14 mouse cellular contexts compared by ENCODE assay signal in genomic region chr11:116282912-116283521, GRCm38 (mm10). TPM values are rescaled to one million over a fixed set of nuclear protein-coding genes. Genes with fewer than 3 reads are reported as not detected.
A peak's percentile ranks its signal among the peaks of the same experiment; 100 is the strongest.
DNase-seq lines count a peak whose midpoint lies in the region; ATAC-seq and TF ChIP-seq lines count a peak whose summit lies in the region.
"Had no signal": no experiment of that assay in that cellular context is flagged by ENCODE, and none has a peak within 500 bp of the region (broad histone marks: within the 10 kb centered on the region; RNA-seq: fewer than 3 reads in every experiment).

No protein-coding gene starts in this region.

- H3K4me3 ChIP-seq in lung, adult 2 months (replicated peaks; ENCODE audit: extremely low read depth, low read depth, low read length) = no peak overlapping the region
- H3K4me3 ChIP-seq in lung, postnatal 0 days (ENCODE audit: low read depth, low read length) = no peak overlapping the region
- peak overlapping the region; percentile 6; the same call in 1 of the 2 replicates for H3K4me3 ChIP-seq in midbrain, postnatal 0 days (ENCODE audit: low read depth, low read length)
- no peak overlapping the region for H3K4me3 ChIP-seq in liver, embryonic 11.5 days (ENCODE audit: low read depth, low read length)

- no peak for TF ChIP-seq CTCF in lung, adult 2 months (IDR thresholded peaks at IDR 0.05; ENCODE audit: insufficient read depth, low read length)
- no peak for TF ChIP-seq CTCF in lung, postnatal 0 days (IDR thresholded peaks at IDR 0.05)
- TF ChIP-seq CTCF in midbrain, postnatal 0 days (IDR thresholded peaks at IDR 0.05) = no peak

- no peaks in the 10 kb centered on the region for H3K9me3 ChIP-seq in lung, postnatal 0 days (ENCODE audit: low read length)
- H3K9me3 ChIP-seq in midbrain, postnatal 0 days (ENCODE audit: low read length) = no peaks in the 10 kb centered on the region
- no peaks in the 10 kb centered on the region for H3K9me3 ChIP-seq in liver, embryonic 11.5 days (ENCODE audit: control insufficient read depth, low read length)
- H3K9me3 ChIP-seq: midbrain, embryonic 12.5 days had no signal

- TF ChIP-seq EP300 in lung, postnatal 0 days (IDR thresholded peaks at IDR 0.05) = no peak

- H3K36me3 ChIP-seq in lung, postnatal 0 days (ENCODE audit: insufficient read depth, low read length) = 0 out of 2 replicates have a peak, but pooled peaks cover 3% of the 10 kb centered on the region
- H3K36me3 ChIP-seq in midbrain, postnatal 0 days (ENCODE audit: insufficient read depth, low read length) = peaks cover 9% of the 10 kb centered on the region
- H3K36me3 ChIP-seq in liver, embryonic 11.5 days (ENCODE audit: control insufficient read depth, insufficient read depth, low read length) = peaks cover 3% of the 10 kb centered on the region; the same call in 1 of the 2 replicates

- DNase-seq in embryo, embryonic 10.5 days (ENCODE audit: low spot score) = peak; percentile 6
- no peak for DNase-seq in embryo, embryonic 10 days (ENCODE audit: low spot score)
- DNase-seq in lung, adult 2 months = no peak
- no peak for DNase-seq in lung, postnatal 0 days (ENCODE audit: low spot score)
- no peak for DNase-seq in midbrain, postnatal 0 days (ENCODE audit: low spot score)
- DNase-seq in urinary bladder, postnatal 36 days (ENCODE audit: low spot score in 2 of 2) = no peak
- DNase-seq in liver, embryonic 11.5 days (ENCODE audit: low spot score) = no peak
- DNase-seq: adrenal gland, postnatal 36 days; cerebellum, adult 8-10 months; gastrocnemius, postnatal 10 days; layer of hippocampus, adult 9-11 months had no signal

- no peak overlapping the region for H3K27ac ChIP-seq in lung, postnatal 0 days (ENCODE audit: low read length)
- no peak overlapping the region for H3K27ac ChIP-seq in midbrain, postnatal 0 days (ENCODE audit: low read depth, low read length)
- no peak overlapping the region for H3K27ac ChIP-seq in liver, embryonic 11.5 days (ENCODE audit: low read depth, low read length)
- H3K27ac ChIP-seq: midbrain, embryonic 12.5 days had no signal

- no peak overlapping the region for H3K9ac ChIP-seq in lung, postnatal 0 days (replicated peaks; ENCODE audit: low read depth)
- 0 out of 2 replicates have a peak overlapping the region, but pooled peaks have one; percentile 2 for H3K9ac ChIP-seq in midbrain, postnatal 0 days (replicated peaks; ENCODE audit: low read length, poor library complexity, severe bottlenecking)
- H3K9ac ChIP-seq in liver, embryonic 11.5 days (ENCODE audit: low read depth, low read length) = no peak overlapping the region
- H3K9ac ChIP-seq: midbrain, embryonic 12.5 days had no signal

- peaks cover 2% of the 10 kb centered on the region; the same call in 1 of the 2 replicates for H3K4me1 ChIP-seq in lung, adult 2 months (ENCODE audit: control insufficient read depth, insufficient read depth, low read length)
- H3K4me1 ChIP-seq in lung, postnatal 0 days (ENCODE audit: insufficient read depth, low read depth, low read length) = peaks cover 5% of the 10 kb centered on the region; the same call in 1 of the 2 replicates
- H3K4me1 ChIP-seq in midbrain, postnatal 0 days (ENCODE audit: insufficient read depth, low read length) = peaks cover 4% of the 10 kb centered on the region; the same call in 1 of the 2 replicates
- H3K4me1 ChIP-seq in liver, embryonic 11.5 days (replicated peaks; ENCODE audit: control insufficient read depth, insufficient read depth, low read length) = peaks cover 6% of the 10 kb centered on the region

- ATAC-seq in lung, postnatal 0 days = no peak
- 0 out of 2 replicates have a peak, but pooled peaks have one; percentile 11 for ATAC-seq in granulocyte monocyte progenitor cell, adult 5-6 weeks (replicated peaks; ENCODE audit: poor library complexity, severe bottlenecking)
- no peak for ATAC-seq in midbrain, postnatal 0 days (ENCODE audit: low FRiP score)
- ATAC-seq in liver, embryonic 11.5 days (replicated peaks; ENCODE audit: low FRiP score) = no peak

- peaks cover 35% of the 10 kb centered on the region for H3K27me3 ChIP-seq in lung, postnatal 0 days (replicated peaks; ENCODE audit: insufficient read depth, low read length)
- H3K27me3 ChIP-seq in midbrain, postnatal 0 days (ENCODE audit: insufficient read depth, low read length) = peaks cover 38% of the 10 kb centered on the region
- H3K27me3 ChIP-seq in liver, embryonic 11.5 days (replicated peaks; ENCODE audit: control insufficient read depth, insufficient read depth, low read length) = peaks cover 61% of the 10 kb centered on the region

- TF ChIP-seq POLR2A in lung, adult 2 months (IDR thresholded peaks at IDR 0.05; ENCODE audit: borderline replicate concordance, extremely low read depth, low read depth, low read length) = 0 out of 2 replicates have a peak, but pooled peaks have one; percentile 5

- H3K4me2 ChIP-seq in lung, postnatal 0 days (replicated peaks; ENCODE audit: low read depth, low read length) = no peak overlapping the region
- H3K4me2 ChIP-seq in midbrain, postnatal 0 days (ENCODE audit: low read depth, low read length, poor library complexity, severe bottlenecking) = peak overlapping the region; percentile 26; the same call in 1 of the 2 replicates
- no peak overlapping the region for H3K4me2 ChIP-seq in liver, embryonic 11.5 days

- 7% methylated on average over 48 of the region's 48 CpGs for WGBS in lung, adult 2 months
- WGBS in lung, postnatal 0 days = 9% methylated on average over 48 of the region's 48 CpGs
- WGBS in midbrain, postnatal 0 days = 9% methylated on average over 48 of the region's 48 CpGs
- WGBS in liver, embryonic 11.5 days = 14% methylated on average over 48 of the region's 48 CpGs

RNA-seq across cellular contexts. Expression of gene Galr2, which starts 2.3 kb away (rescaled TPM):
- 0.10 and 0.18 TPM in 2 replicates for polyA plus RNA-seq in lung, adult 2 months (2012; rRNA removed)
- 0.11 TPM in 1 of 2 replicates, not detected in the other for polyA plus RNA-seq in lung, postnatal 0 days (2015; fragmentation: Nextera tagmentation; extraction: Ambion mirVana)
- total RNA-seq in granulocyte monocyte progenitor cell, adult 5-6 weeks (2014; fragmentation: Nextera tagmentation) = not detected in 2 replicates
- total RNA-seq in granulocyte monocyte progenitor cell, adult 5-6 weeks (2017) = 0.09 TPM in 1 of 2 replicates, not detected in the other
- 0.47 TPM in 1 of 2 replicates, not detected in the other for total RNA-seq in midbrain, postnatal 0 days (2014; rRNA removed)
- 0.36 and 0.54 TPM in 2 replicates for polyA plus RNA-seq in midbrain, postnatal 0 days (2015; fragmentation: Nextera tagmentation; extraction: Ambion mirVana)
- polyA plus RNA-seq in liver, embryonic 11.5 days (2014; fragmentation: Nextera tagmentation; extraction: Ambion mirVana) = 0.11 TPM in 1 of 2 replicates, not detected in the other
- total RNA-seq: adrenal gland, postnatal 36 days had no signal
- polyA plus RNA-seq: liver, embryonic 16.5 days had no signal

RNA-seq across cellular contexts. Expression of gene Srp68, which starts 9.0 kb away (rescaled TPM):
- polyA plus RNA-seq in lung, adult 2 months (2012; rRNA removed) = 29.7 and 42.9 TPM in 2 replicates
- polyA plus RNA-seq in lung, postnatal 0 days (2015; fragmentation: Nextera tagmentation; extraction: Ambion mirVana) = 43.0 and 47.4 TPM in 2 replicates
- total RNA-seq in granulocyte monocyte progenitor cell, adult 5-6 weeks (2014; fragmentation: Nextera tagmentation) = 104 and 123 TPM in 2 replicates
- total RNA-seq in granulocyte monocyte progenitor cell, adult 5-6 weeks (2017) = 75.2 and 75.7 TPM in 2 replicates
- 17.7 and 27.3 TPM in 2 replicates for total RNA-seq in midbrain, postnatal 0 days (2014; rRNA removed)
- polyA plus RNA-seq in midbrain, postnatal 0 days (2015; fragmentation: Nextera tagmentation; extraction: Ambion mirVana) = 47.9 and 50.9 TPM in 2 replicates
- polyA plus RNA-seq in liver, embryonic 11.5 days (2014; fragmentation: Nextera tagmentation; extraction: Ambion mirVana) = 88.4 and 89.4 TPM in 2 replicates

RNA-seq across cellular contexts. Expression of gene Exoc7, which starts 24.0 kb away (rescaled TPM):
- polyA plus RNA-seq in lung, adult 2 months (2012; rRNA removed) = 29.9 and 33.2 TPM in 2 replicates
- 41.3 and 41.9 TPM in 2 replicates for polyA plus RNA-seq in lung, postnatal 0 days (2015; fragmentation: Nextera tagmentation; extraction: Ambion mirVana)
- total RNA-seq in granulocyte monocyte progenitor cell, adult 5-6 weeks (2014; fragmentation: Nextera tagmentation) = 23.0 and 45.3 TPM in 2 replicates
- 30.1 and 36.6 TPM in 2 replicates for total RNA-seq in granulocyte monocyte progenitor cell, adult 5-6 weeks (2017)
- 81.0 and 101 TPM in 2 replicates for total RNA-seq in midbrain, postnatal 0 days (2014; rRNA removed)
- polyA plus RNA-seq in midbrain, postnatal 0 days (2015; fragmentation: Nextera tagmentation; extraction: Ambion mirVana) = 144 and 149 TPM in 2 replicates
- polyA plus RNA-seq in liver, embryonic 11.5 days (2014; fragmentation: Nextera tagmentation; extraction: Ambion mirVana) = 47.4 and 51.3 TPM in 2 replicates

RNA-seq across cellular contexts. Expression of gene Evpl, which starts 45.1 kb away (rescaled TPM):
- 3.6 and 16.8 TPM in 2 replicates for polyA plus RNA-seq in lung, adult 2 months (2012; rRNA removed)
- 2.9 and 4.2 TPM in 2 replicates for polyA plus RNA-seq in lung, postnatal 0 days (2015; fragmentation: Nextera tagmentation; extraction: Ambion mirVana)
- 0.13 and 0.58 TPM in 2 replicates for total RNA-seq in granulocyte monocyte progenitor cell, adult 5-6 weeks (2014; fragmentation: Nextera tagmentation)
- 1.5 and 1.7 TPM in 2 replicates for total RNA-seq in granulocyte monocyte progenitor cell, adult 5-6 weeks (2017)
- 3.3 and 4.9 TPM in 2 replicates for total RNA-seq in midbrain, postnatal 0 days (2014; rRNA removed)
- 1.9 and 2.3 TPM in 2 replicates for polyA plus RNA-seq in midbrain, postnatal 0 days (2015; fragmentation: Nextera tagmentation; extraction: Ambion mirVana)
- 0.56 TPM in 2 replicates for polyA plus RNA-seq in liver, embryonic 11.5 days (2014; fragmentation: Nextera tagmentation; extraction: Ambion mirVana)

RNA-seq across cellular contexts. Expression of gene Foxj1, which starts 52.2 kb away (rescaled TPM):
- 78.4 and 114 TPM in 2 replicates for polyA plus RNA-seq in lung, adult 2 months (2012; rRNA removed)
- 39.8 and 44.9 TPM in 2 replicates for polyA plus RNA-seq in lung, postnatal 0 days (2015; fragmentation: Nextera tagmentation; extraction: Ambion mirVana)
- not detected in 2 replicates for total RNA-seq in granulocyte monocyte progenitor cell, adult 5-6 weeks (2014; fragmentation: Nextera tagmentation)
- total RNA-seq in granulocyte monocyte progenitor cell, adult 5-6 weeks (2017) = not detected in 2 replicates
- total RNA-seq in midbrain, postnatal 0 days (2014; rRNA removed) = 24.1 and 37.5 TPM in 2 replicates
- 9.6 and 12.1 TPM in 2 replicates for polyA plus RNA-seq in midbrain, postnatal 0 days (2015; fragmentation: Nextera tagmentation; extraction: Ambion mirVana)
- 1.2 and 1.3 TPM in 2 replicates for polyA plus RNA-seq in liver, embryonic 11.5 days (2014; fragmentation: Nextera tagmentation; extraction: Ambion mirVana)
